Mouse (Mus musculus): ENCODE measurements around the gene Ggt6.

- TF ChIP-seq CTCF (IDR thresholded peaks at IDR 0.05; ENCODE audit: low read depth, low read length) (no peak), POLR2A (IDR thresholded peaks at IDR 0.05; ENCODE audit: insufficient read depth, low read length) (no peak)
Measured at GRCm38 (mm10) chr11:72438411-72438810, 3.1 kb downstream of the Ggt6 start.
